Comparison of ENCODE assay signal across 28 mouse cellular contexts in the genomic region with DNA sequence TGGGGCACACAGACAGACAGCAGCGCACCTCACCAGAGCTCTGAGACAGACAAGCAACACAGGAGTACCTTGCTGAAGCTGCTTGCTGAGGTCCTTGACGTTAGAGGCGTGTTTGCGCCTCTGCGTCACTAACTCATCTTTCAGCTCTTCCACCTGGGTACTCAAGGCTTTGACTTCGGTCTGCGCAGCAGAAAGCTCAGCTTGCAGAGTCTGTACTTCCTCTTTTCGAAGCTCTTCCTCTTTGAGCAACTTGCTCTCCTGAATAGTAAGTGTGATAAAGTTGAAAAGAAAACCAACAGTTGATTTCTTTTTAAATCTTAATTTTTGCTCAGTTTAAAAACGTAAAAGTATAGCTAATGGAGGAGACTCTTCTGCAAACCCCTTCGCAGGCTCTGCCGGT. TPM values are rescaled to one million over a fixed set of nuclear protein-coding genes. Genes with fewer than 3 reads are reported as not detected.
DNase-seq lines count a peak whose midpoint lies in the region; ATAC-seq and TF ChIP-seq lines count a peak whose summit lies in the region.
"Had no signal": no experiment of that assay in that cellular context is flagged by ENCODE, and none has a peak within 500 bp of the region (broad histone marks: within the 10 kb centered on the region; RNA-seq: fewer than 3 reads in every experiment).

No protein-coding gene starts in this region.

- intact Hi-C loops in left cerebral cortex, postnatal 36 days (cut with DNase I), result no loop called here

- H3K4me2 ChIP-seq in midbrain, embryonic 16.5 days (ENCODE audit: low read length), result no peak overlapping the region
- no peak overlapping the region for H3K4me2 ChIP-seq in hindbrain, embryonic 13.5 days
- H3K4me2 ChIP-seq: embryonic facial prominence, embryonic 13.5 days; heart, embryonic 15.5 days; hindbrain, embryonic 12.5 days; liver, embryonic 12.5 days; midbrain, embryonic 13.5 days had no signal

- peak; percentile 65 for DNase-seq in B cell, adult 2 months
- peak; percentile 94 for DNase-seq in MEL (ENCODE audit: low read depth, low spot score)
- DNase-seq in left cerebral cortex, postnatal 36 days (ENCODE audit: low spot score in 2 of 2), result no peak
- DNase-seq: adrenal gland, postnatal 10 days; cerebellum, adult 9-11 months; forebrain, postnatal 0 days; kidney, adult 11 months; kidney, postnatal 36 days; left cerebral cortex, postnatal 4 days; liver, postnatal 0 days; lung, postnatal 36 days; right cerebral cortex, adult 18-20 months had no signal

- no peaks in the 10 kb centered on the region for H3K9me3 ChIP-seq in MEL (replicated peaks; ENCODE audit: insufficient read depth, low read length)
- no peaks in the 10 kb centered on the region for H3K9me3 ChIP-seq in midbrain, embryonic 16.5 days (replicated peaks; ENCODE audit: control insufficient read depth, low read length, poor library complexity, severe bottlenecking)
- H3K9me3 ChIP-seq in hindbrain, embryonic 13.5 days, result no peaks in the 10 kb centered on the region
- H3K9me3 ChIP-seq: embryonic facial prominence, embryonic 13.5 days; forebrain, embryonic 10.5 days; heart, embryonic 10.5 days; heart, embryonic 15.5 days; hindbrain, embryonic 12.5 days; liver, embryonic 12.5 days; midbrain, embryonic 13.5 days had no signal

- peak overlapping the region in 1 of 2 experiments; percentile 17; a peak in 1 of 4 replicates for H3K4me3 ChIP-seq in MEL (ENCODE audit: control insufficient read depth in 1 of 2, insufficient read depth in 1 of 2, low read depth in 2 of 2, low read length in 2 of 2)
- H3K4me3 ChIP-seq in midbrain, embryonic 16.5 days (ENCODE audit: low read depth, low read length), result no peak overlapping the region
- no peak overlapping the region for H3K4me3 ChIP-seq in hindbrain, embryonic 13.5 days
- H3K4me3 ChIP-seq: embryonic facial prominence, embryonic 13.5 days; forebrain, embryonic 10.5 days; heart, embryonic 10.5 days; heart, embryonic 15.5 days; hindbrain, embryonic 12.5 days; layer of hippocampus, adult 2 months; left cerebral cortex, adult 2 months; liver, embryonic 12.5 days; midbrain, embryonic 13.5 days had no signal

- no peaks in the 10 kb centered on the region for H3K27me3 ChIP-seq in MEL (ENCODE audit: control insufficient read depth in 1 of 2, insufficient read depth in 2 of 2, low read length in 2 of 2)
- no peaks in the 10 kb centered on the region for H3K27me3 ChIP-seq in midbrain, embryonic 16.5 days (ENCODE audit: control insufficient read depth, insufficient read depth, low read depth, low read length)
- H3K27me3 ChIP-seq in hindbrain, embryonic 13.5 days, result no peaks in the 10 kb centered on the region
- H3K27me3 ChIP-seq: embryonic facial prominence, embryonic 13.5 days; heart, embryonic 15.5 days; hindbrain, embryonic 12.5 days; liver, embryonic 12.5 days; midbrain, embryonic 13.5 days had no signal

- WGBS in midbrain, embryonic 16.5 days, result 96% methylated on average over 11 of the region's 11 CpGs
- WGBS in hindbrain, embryonic 13.5 days, result 95% methylated on average over 11 of the region's 11 CpGs

- TF ChIP-seq EP300 in MEL (IDR thresholded peaks at IDR 0.05; ENCODE audit: low read depth in 1 of 2, low read length in 2 of 2), result peak; percentile 72 to 91; a peak in 3 of 4 replicates

- no peak for TF ChIP-seq RAD21 in MEL (IDR thresholded peaks at IDR 0.05; ENCODE audit: low read depth, low read length)

- no peaks in the 10 kb centered on the region; the same call in 1 of the 2 replicates for H3K79me2 ChIP-seq in MEL (ENCODE audit: control insufficient read depth, insufficient read depth, low read length, poor library complexity)

- H3K4me1 ChIP-seq in MEL (ENCODE audit: control insufficient read depth in 1 of 2, insufficient read depth in 2 of 2, low read length in 2 of 2), result peaks cover 24 to 41% of the 10 kb centered on the region in 2 experiments
- no peaks in the 10 kb centered on the region for H3K4me1 ChIP-seq in midbrain, embryonic 16.5 days (ENCODE audit: control insufficient read depth, insufficient read depth, low read length)
- H3K4me1 ChIP-seq in hindbrain, embryonic 13.5 days (replicated peaks), result no peaks in the 10 kb centered on the region
- H3K4me1 ChIP-seq: embryonic facial prominence, embryonic 13.5 days; forebrain, embryonic 10.5 days; hindbrain, embryonic 12.5 days; midbrain, embryonic 13.5 days had no signal

- H3K27ac ChIP-seq in MEL (ENCODE audit: control insufficient read depth, low read depth, low read length), result peak overlapping the region; percentile 49
- H3K27ac ChIP-seq in midbrain, embryonic 16.5 days (ENCODE audit: low read length), result no peak overlapping the region
- no peak overlapping the region for H3K27ac ChIP-seq in hindbrain, embryonic 13.5 days
- H3K27ac ChIP-seq: embryonic facial prominence, embryonic 13.5 days; forebrain, embryonic 10.5 days; heart, embryonic 10.5 days; heart, embryonic 15.5 days; hindbrain, embryonic 12.5 days; layer of hippocampus, adult 2 months; left cerebral cortex, adult 2 months; liver, embryonic 12.5 days; midbrain, embryonic 13.5 days had no signal

- TF ChIP-seq CTCF in MEL (IDR thresholded peaks at IDR 0.05 in 2 of 3, conservative IDR thresholded peaks at IDR 0.05 in 1 of 3; ENCODE audit: control insufficient read depth in 1 of 3, insufficient read depth in 1 of 3, low read depth in 2 of 3, low read length in 3 of 3, poor library complexity in 1 of 3, severe bottlenecking in 1 of 3), result no peak

- TF ChIP-seq POLR2A in MEL (IDR thresholded peaks at IDR 0.05; ENCODE audit: control insufficient read depth in 1 of 2, insufficient read depth in 1 of 2, low read depth in 1 of 2, low read length in 2 of 2, poor library complexity in 1 of 2), result no peak

- peak; percentile 86 for ATAC-seq in megakaryocyte, adult 5-6 weeks (ENCODE audit: poor library complexity, severe bottlenecking)
- no peak for ATAC-seq in midbrain, embryonic 16.5 days
- ATAC-seq in hindbrain, embryonic 13.5 days (ENCODE audit: low FRiP score), result no peak
- ATAC-seq: forebrain, postnatal 0 days; inflammation-experienced regulatory T-cells, adult 6 months; liver, embryonic 12.5 days; liver, postnatal 0 days; midbrain, embryonic 13.5 days had no signal

- no peak overlapping the region for H3K9ac ChIP-seq in MEL (ENCODE audit: control insufficient read depth, low read depth, low read length, poor library complexity, severe bottlenecking)
- no peak overlapping the region for H3K9ac ChIP-seq in midbrain, embryonic 16.5 days (ENCODE audit: low read depth, low read length)
- H3K9ac ChIP-seq in hindbrain, embryonic 13.5 days, result no peak overlapping the region
- H3K9ac ChIP-seq: embryonic facial prominence, embryonic 13.5 days; forebrain, postnatal 0 days; heart, embryonic 15.5 days; hindbrain, embryonic 12.5 days; liver, embryonic 12.5 days; liver, postnatal 0 days; midbrain, embryonic 13.5 days had no signal

- peaks cover 38 to 39% of the 10 kb centered on the region in 2 experiments for H3K36me3 ChIP-seq in MEL (ENCODE audit: control insufficient read depth in 1 of 2, insufficient read depth in 2 of 2, low read length in 2 of 2)
- H3K36me3 ChIP-seq in midbrain, embryonic 16.5 days (ENCODE audit: control insufficient read depth, insufficient read depth, low read length), result peaks cover 51% of the 10 kb centered on the region
- peaks cover 88% of the 10 kb centered on the region for H3K36me3 ChIP-seq in hindbrain, embryonic 13.5 days

TF ChIP-seq in MEL, 35 proteins besides CTCF, POLR2A, EP300 and RAD21 (continues in another document):
- TF ChIP-seq MAZ (IDR thresholded peaks at IDR 0.05; ENCODE audit: low read depth, low read length) (no peak), USF1 (IDR thresholded peaks at IDR 0.05; ENCODE audit: low read depth, low read length) (no peak), MAFK (IDR thresholded peaks at IDR 0.05; ENCODE audit: borderline replicate concordance, low read depth, low read length) (no peak), HCFC1 (IDR thresholded peaks at IDR 0.05; ENCODE audit: low read depth, low read length) (peak; percentile 48; the same call in 1 of the 2 replicates), TCF12 (IDR thresholded peaks at IDR 0.05; ENCODE audit: low read depth, low read length) (peak; percentile 58), UBTF (IDR thresholded peaks at IDR 0.05; ENCODE audit: borderline replicate concordance, insufficient read depth, low read depth, low read length) (no peak), MXI1 (IDR thresholded peaks at IDR 0.05; ENCODE audit: low read depth, low read length) (peak; percentile 61; the same call in 1 of the 2 replicates), NRF1 (IDR thresholded peaks at IDR 0.05; ENCODE audit: insufficient read depth, low read depth, low read length, poor library complexity, severe bottlenecking) (peak; percentile 62), ELF1 (IDR thresholded peaks at IDR 0.05; ENCODE audit: low read depth, low read length) (peak; percentile 66), USF2 (IDR thresholded peaks at IDR 0.05; ENCODE audit: borderline replicate concordance in 1 of 2, insufficient read depth in 1 of 2, low read depth in 1 of 2, low read length in 2 of 2) (no peak), CHD1 (IDR thresholded peaks at IDR 0.05; ENCODE audit: low read depth, low read length) (no peak), MAX (IDR thresholded peaks at IDR 0.05; ENCODE audit: low read length) (peak; percentile 66), SMC3 (IDR thresholded peaks at IDR 0.05; ENCODE audit: low read depth, low read length) (no peak), TAL1 (IDR thresholded peaks at IDR 0.05; ENCODE audit: low read length) (no peak), ZC3H11A (IDR thresholded peaks at IDR 0.05; ENCODE audit: low read depth, low read length) (no peak)

RNA-seq across cellular contexts. Expression of gene Ccdc186, which starts 24.6 kb away (rescaled TPM):
- 7.9 and 21.8 TPM in 2 replicates for total RNA-seq in MEL (2012; rRNA removed)
- polyA plus RNA-seq in MEL (2012; ENCODE audit: insufficient read depth in 1 of 2, insufficient read length in 2 of 2, low read depth in 1 of 2, low replicate concordance in 2 of 2, missing spikeins in 1 of 2), result 10 to 100 TPM; 21.9 to 72.2 TPM
- total RNA-seq in megakaryocyte, adult 5-6 weeks (2015), result 16.1 and 18.6 TPM in 2 replicates
- 32.2 and 58.1 TPM in 2 replicates for total RNA-seq in megakaryocyte, adult 5-6 weeks (2017)
- total RNA-seq in left cerebral cortex, postnatal 36 days (2021), result 10 to 100 TPM; 48.3 to 56.6 TPM
- 22.2 and 27.3 TPM in 2 replicates for polyA plus RNA-seq in midbrain, embryonic 16.5 days (2015; fragmentation: Nextera tagmentation; extraction: Ambion mirVana)
- 28.1 and 31.5 TPM in 2 replicates for polyA plus RNA-seq in hindbrain, embryonic 13.5 days (2015; fragmentation: Nextera tagmentation; extraction: Ambion mirVana)

RNA-seq across cellular contexts. Expression of gene Tdrd1, which starts 28.6 kb away (rescaled TPM):
- total RNA-seq in MEL (2012; rRNA removed), result not detected in 2 replicates
- polyA plus RNA-seq in MEL (2012; ENCODE audit: insufficient read depth in 1 of 2, insufficient read length in 2 of 2, low read depth in 1 of 2, low replicate concordance in 2 of 2, missing spikeins in 1 of 2), result not detected
- total RNA-seq in megakaryocyte, adult 5-6 weeks (2015), result not detected in 2 replicates
- 0.07 TPM in 1 of 2 replicates, not detected in the other for total RNA-seq in megakaryocyte, adult 5-6 weeks (2017)
- under 1 TPM; 0.59 to 0.75 TPM for total RNA-seq in left cerebral cortex, postnatal 36 days (2021)
- polyA plus RNA-seq in midbrain, embryonic 16.5 days (2015; fragmentation: Nextera tagmentation; extraction: Ambion mirVana), result 0.98 and 1.1 TPM in 2 replicates
- 0.77 and 0.96 TPM in 2 replicates for polyA plus RNA-seq in hindbrain, embryonic 13.5 days (2015; fragmentation: Nextera tagmentation; extraction: Ambion mirVana)
- total RNA-seq: gastrocnemius, adult 8-10 months; megakaryocyte-erythroid progenitor cell, adult 5-6 weeks had no signal
- polyA plus RNA-seq: inflammation-experienced regulatory T-cells, adult 6 months; liver, postnatal 0 days; spleen, adult 2 months had no signal

Comparison
In these comparisons a context has a peak if more than half of its experiments do, and no peak if none do; other contexts are left out.
1. DNase-seq: peak in B cell, adult 2 months (2 of 2) and MEL (single experiment); none in left cerebral cortex, postnatal 36 days (0 of 2).